Mouse (Mus musculus) testis, adult 2 months (tissue): ENCODE measurements around the gene Ndufb2.

Experiments
- CTCF ChIP-seq: fragments of 200-500 bp; IDR thresholded peaks from 2 replicates; pipeline ENCODE4 v1.5.1; 2012; ENCODE audit warnings: low read depth, mild to moderate bottlenecking, inconsistent platforms, low read length, moderate library complexity; ENCODE audit not compliant: control insufficient read depth, insufficient read depth, insufficient replicate concordance
- POLR2A ChIP-seq: fragments of 200-500 bp; IDR thresholded peaks from 2 replicates; pipeline ENCODE4 v1.6.1; 2012; ENCODE audit warnings: low read depth, mild to moderate bottlenecking, inconsistent platforms, low read length, moderate library complexity; ENCODE audit not compliant: control insufficient read depth

DNA sequence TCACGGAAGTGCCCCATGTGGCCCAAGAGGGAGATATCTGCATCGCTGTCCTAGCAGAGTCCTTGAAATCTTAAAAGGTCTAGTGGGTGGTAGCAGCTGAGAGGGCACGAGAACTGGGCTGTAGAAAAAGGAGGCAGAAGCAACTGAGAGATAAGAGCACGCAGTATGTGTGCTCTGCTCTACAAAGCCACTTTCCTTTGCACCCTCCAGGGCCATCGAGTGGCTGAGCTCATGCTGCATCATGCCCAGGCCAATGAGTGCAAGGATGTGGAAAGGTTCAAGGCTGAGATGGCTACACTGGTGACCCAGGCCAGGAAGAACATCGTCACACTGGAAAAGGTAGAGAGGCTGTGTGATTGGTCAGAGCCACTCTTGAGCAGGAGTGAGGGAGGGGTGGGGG is 6.9 kb upstream of the Ndufb2 start, which contains the start of gene Gm42420:
- TF ChIP-seq CTCF: no peak
- TF ChIP-seq POLR2A: no peak
